27 mouse cellular contexts compared by ENCODE assay signal in genomic region chr11:7228107-7228506, GRCm38 (mm10). TPM values are rescaled to one million over a fixed set of nuclear protein-coding genes. Genes with fewer than 3 reads are reported as not detected.
DNase-seq lines count a peak whose midpoint lies in the region; ATAC-seq lines count a peak whose summit lies in the region.
"Had no signal": no experiment of that assay in that cellular context is flagged by ENCODE, and none has a peak within 500 bp of the region (broad histone marks: within the 10 kb centered on the region; RNA-seq: fewer than 3 reads in every experiment).

No protein-coding gene starts in this region.

- ATAC-seq in kidney, embryonic 15.5 days (replicated peaks; ENCODE audit: low FRiP score), result no peak
- no peak for ATAC-seq in embryonic facial prominence, embryonic 12.5 days (ENCODE audit: insufficient number of reproducible peaks, insufficient read depth, low FRiP score, low TSS enrichment)
- no peak for ATAC-seq in embryonic facial prominence, embryonic 15.5 days (ENCODE audit: insufficient number of reproducible peaks, low FRiP score, low TSS enrichment, low read depth)
- ATAC-seq: CD4-positive, CD25-positive, alpha-beta regulatory T cell, adult 4 months; forebrain, embryonic 15.5 days; hindbrain, postnatal 0 days; inflammation-experienced regulatory T-cells, adult 6 months; intestine, embryonic 16.5 days had no signal

- H3K27me3 ChIP-seq in kidney, embryonic 15.5 days, result no peaks in the 10 kb centered on the region
- H3K27me3 ChIP-seq in embryonic facial prominence, embryonic 10.5 days (replicated peaks; ENCODE audit: low read depth, poor library complexity, severe bottlenecking), result no peaks in the 10 kb centered on the region
- no peaks in the 10 kb centered on the region for H3K27me3 ChIP-seq in embryonic facial prominence, embryonic 12.5 days
- H3K27me3 ChIP-seq in embryonic facial prominence, embryonic 15.5 days, result no peaks in the 10 kb centered on the region
- H3K27me3 ChIP-seq: forebrain, embryonic 12.5 days; forebrain, embryonic 15.5 days; heart, embryonic 13.5 days had no signal

- no peaks in the 10 kb centered on the region for H3K36me3 ChIP-seq in kidney, embryonic 15.5 days
- no peaks in the 10 kb centered on the region for H3K36me3 ChIP-seq in embryonic facial prominence, embryonic 10.5 days (replicated peaks)
- H3K36me3 ChIP-seq in embryonic facial prominence, embryonic 12.5 days, result no peaks in the 10 kb centered on the region
- H3K36me3 ChIP-seq in embryonic facial prominence, embryonic 15.5 days, result no peaks in the 10 kb centered on the region
- H3K36me3 ChIP-seq: forebrain, embryonic 12.5 days; forebrain, embryonic 15.5 days; heart, embryonic 13.5 days had no signal

- H3K27ac ChIP-seq in kidney, embryonic 15.5 days, result peak overlapping the region; percentile 32; the same call in 1 of the 2 replicates
- no peak overlapping the region; the same call in 1 of the 2 replicates for H3K27ac ChIP-seq in embryonic facial prominence, embryonic 10.5 days (replicated peaks)
- H3K27ac ChIP-seq in embryonic facial prominence, embryonic 12.5 days, result peak overlapping the region; percentile 48; the same call in 1 of the 2 replicates
- peak overlapping the region; percentile 24; the same call in 1 of the 2 replicates for H3K27ac ChIP-seq in embryonic facial prominence, embryonic 15.5 days (replicated peaks)
- H3K27ac ChIP-seq: forebrain, embryonic 12.5 days; forebrain, embryonic 15.5 days; heart, embryonic 13.5 days; hindbrain, embryonic 14.5 days; hindbrain, postnatal 0 days had no signal

- no peak overlapping the region for H3K4me3 ChIP-seq in kidney, embryonic 15.5 days (replicated peaks)
- H3K4me3 ChIP-seq in embryonic facial prominence, embryonic 10.5 days, result no peak overlapping the region
- H3K4me3 ChIP-seq in embryonic facial prominence, embryonic 12.5 days, result no peak overlapping the region
- no peak overlapping the region for H3K4me3 ChIP-seq in embryonic facial prominence, embryonic 15.5 days (replicated peaks)
- H3K4me3 ChIP-seq: erythroblast, embryonic 14.5 days; forebrain, embryonic 12.5 days; forebrain, embryonic 15.5 days; heart, embryonic 13.5 days had no signal

- WGBS in kidney, embryonic 15.5 days, result 86% methylated on average over 4 of the region's 4 CpGs
- 87% methylated on average over 4 of the region's 4 CpGs for WGBS in embryonic facial prominence, embryonic 10.5 days
- WGBS in embryonic facial prominence, embryonic 12.5 days, result 79% methylated on average over 4 of the region's 4 CpGs
- WGBS in embryonic facial prominence, embryonic 15.5 days, result 86% methylated on average over 4 of the region's 4 CpGs

- no peak overlapping the region for H3K9ac ChIP-seq in kidney, embryonic 15.5 days
- no peak overlapping the region for H3K9ac ChIP-seq in embryonic facial prominence, embryonic 12.5 days
- H3K9ac ChIP-seq in embryonic facial prominence, embryonic 15.5 days, result no peak overlapping the region
- H3K9ac ChIP-seq: forebrain, embryonic 12.5 days; forebrain, embryonic 15.5 days; heart, embryonic 13.5 days; hindbrain, embryonic 14.5 days had no signal

- H3K4me1 ChIP-seq in kidney, embryonic 15.5 days, result no peaks in the 10 kb centered on the region; the same call in 1 of the 2 replicates
- peaks cover 15% of the 10 kb centered on the region for H3K4me1 ChIP-seq in embryonic facial prominence, embryonic 10.5 days
- H3K4me1 ChIP-seq in embryonic facial prominence, embryonic 12.5 days, result peaks cover 18% of the 10 kb centered on the region
- H3K4me1 ChIP-seq in embryonic facial prominence, embryonic 15.5 days, result peaks cover 13% of the 10 kb centered on the region
- H3K4me1 ChIP-seq: forebrain, embryonic 12.5 days; forebrain, embryonic 15.5 days; heart, embryonic 13.5 days had no signal

- H3K4me2 ChIP-seq in kidney, embryonic 15.5 days, result no peak overlapping the region
- no peak overlapping the region for H3K4me2 ChIP-seq in embryonic facial prominence, embryonic 12.5 days (replicated peaks)
- H3K4me2 ChIP-seq in embryonic facial prominence, embryonic 15.5 days (replicated peaks), result no peak overlapping the region
- H3K4me2 ChIP-seq: forebrain, embryonic 12.5 days; forebrain, embryonic 15.5 days; heart, embryonic 13.5 days; hindbrain, embryonic 14.5 days had no signal

- no peaks in the 10 kb centered on the region for H3K9me3 ChIP-seq in kidney, embryonic 15.5 days (replicated peaks)
- H3K9me3 ChIP-seq in embryonic facial prominence, embryonic 10.5 days, result no peaks in the 10 kb centered on the region
- no peaks in the 10 kb centered on the region for H3K9me3 ChIP-seq in embryonic facial prominence, embryonic 12.5 days
- no peaks in the 10 kb centered on the region for H3K9me3 ChIP-seq in embryonic facial prominence, embryonic 15.5 days (replicated peaks)
- H3K9me3 ChIP-seq: forebrain, embryonic 12.5 days; forebrain, embryonic 15.5 days; heart, embryonic 13.5 days had no signal

- no peak for DNase-seq in kidney, adult 8-10 months
- peak; percentile 4 for DNase-seq in embryonic facial prominence, embryonic 10.5 days (ENCODE audit: low spot score)
- no peak for DNase-seq in ovary, postnatal 36 days (ENCODE audit: low spot score)
- DNase-seq: adrenal gland, adult 2 months; adrenal gland, postnatal 36 days; cerebellum, adult 18-20 months; cerebellum, adult 9-10 months; cerebellum, postnatal 14 days; gastrocnemius, postnatal 25 days; heart, postnatal 14 days; heart, postnatal 4 days had no signal

RNA-seq across cellular contexts. Expression of gene Igfbp3, which starts 14.4 kb away (rescaled TPM):
- polyA plus RNA-seq in kidney, embryonic 15.5 days (2015; fragmentation: Nextera tagmentation; extraction: Ambion mirVana), result 82.7 and 90.6 TPM in 2 replicates
- 30.2 and 32.3 TPM in 2 replicates for polyA plus RNA-seq in embryonic facial prominence, embryonic 10.5 days (2016; fragmentation: Nextera tagmentation; extraction: Ambion mirVana)
- polyA plus RNA-seq in embryonic facial prominence, embryonic 12.5 days (2016; fragmentation: Nextera tagmentation; extraction: Ambion mirVana), result 113 and 114 TPM in 2 replicates
- polyA plus RNA-seq in embryonic facial prominence, embryonic 15.5 days (2015; fragmentation: Nextera tagmentation; extraction: Ambion mirVana), result 194 and 212 TPM in 2 replicates
- polyA plus RNA-seq: CD4-positive, CD25-positive, alpha-beta regulatory T cell, adult 4 months; inflammation-experienced regulatory T-cells, adult 6 months had no signal

RNA-seq across cellular contexts. Expression of gene Igfbp1, which starts 30.5 kb away (rescaled TPM):
- polyA plus RNA-seq in kidney, embryonic 15.5 days (2015; fragmentation: Nextera tagmentation; extraction: Ambion mirVana), result 5.6 and 8.3 TPM in 2 replicates
- 0.12 TPM in 1 of 2 replicates, not detected in the other for polyA plus RNA-seq in embryonic facial prominence, embryonic 10.5 days (2016; fragmentation: Nextera tagmentation; extraction: Ambion mirVana)
- polyA plus RNA-seq in embryonic facial prominence, embryonic 12.5 days (2016; fragmentation: Nextera tagmentation; extraction: Ambion mirVana), result 0.96 and 1.1 TPM in 2 replicates
- polyA plus RNA-seq in embryonic facial prominence, embryonic 15.5 days (2015; fragmentation: Nextera tagmentation; extraction: Ambion mirVana), result 0.39 and 0.50 TPM in 2 replicates
- polyA plus RNA-seq: C2C12; CD4-positive, CD25-positive, alpha-beta regulatory T cell, adult 4 months; forebrain, embryonic 12.5 days; hindbrain, embryonic 14.5 days; hindbrain, postnatal 0 days; inflammation-experienced regulatory T-cells, adult 6 months had no signal

RNA-seq across cellular contexts. Expression of gene Gm11985, which starts 39.7 kb away (rescaled TPM):
- not detected in 2 replicates for polyA plus RNA-seq in kidney, embryonic 15.5 days (2015; fragmentation: Nextera tagmentation; extraction: Ambion mirVana)
- polyA plus RNA-seq in embryonic facial prominence, embryonic 10.5 days (2016; fragmentation: Nextera tagmentation; extraction: Ambion mirVana), result 0.15 TPM in 1 of 2 replicates, not detected in the other
- not detected in 2 replicates for polyA plus RNA-seq in embryonic facial prominence, embryonic 12.5 days (2016; fragmentation: Nextera tagmentation; extraction: Ambion mirVana)
- not detected in 2 replicates for polyA plus RNA-seq in embryonic facial prominence, embryonic 15.5 days (2015; fragmentation: Nextera tagmentation; extraction: Ambion mirVana)
- polyA plus RNA-seq: adrenal gland, adult 2 months; C2C12; CD4-positive, CD25-positive, alpha-beta regulatory T cell, adult 4 months; erythroblast, embryonic 14.5 days; forebrain, embryonic 12.5 days; forebrain, embryonic 15.5 days; gonadal fat pad, adult 2 months; heart, embryonic 13.5 days; heart, embryonic 16.5 days; hindbrain, embryonic 11.5 days; hindbrain, embryonic 14.5 days; hindbrain, postnatal 0 days; inflammation-experienced regulatory T-cells, adult 6 months; intestine, embryonic 16.5 days had no signal
